8 mouse cellular contexts compared by ENCODE assay signal in the genomic region with DNA sequence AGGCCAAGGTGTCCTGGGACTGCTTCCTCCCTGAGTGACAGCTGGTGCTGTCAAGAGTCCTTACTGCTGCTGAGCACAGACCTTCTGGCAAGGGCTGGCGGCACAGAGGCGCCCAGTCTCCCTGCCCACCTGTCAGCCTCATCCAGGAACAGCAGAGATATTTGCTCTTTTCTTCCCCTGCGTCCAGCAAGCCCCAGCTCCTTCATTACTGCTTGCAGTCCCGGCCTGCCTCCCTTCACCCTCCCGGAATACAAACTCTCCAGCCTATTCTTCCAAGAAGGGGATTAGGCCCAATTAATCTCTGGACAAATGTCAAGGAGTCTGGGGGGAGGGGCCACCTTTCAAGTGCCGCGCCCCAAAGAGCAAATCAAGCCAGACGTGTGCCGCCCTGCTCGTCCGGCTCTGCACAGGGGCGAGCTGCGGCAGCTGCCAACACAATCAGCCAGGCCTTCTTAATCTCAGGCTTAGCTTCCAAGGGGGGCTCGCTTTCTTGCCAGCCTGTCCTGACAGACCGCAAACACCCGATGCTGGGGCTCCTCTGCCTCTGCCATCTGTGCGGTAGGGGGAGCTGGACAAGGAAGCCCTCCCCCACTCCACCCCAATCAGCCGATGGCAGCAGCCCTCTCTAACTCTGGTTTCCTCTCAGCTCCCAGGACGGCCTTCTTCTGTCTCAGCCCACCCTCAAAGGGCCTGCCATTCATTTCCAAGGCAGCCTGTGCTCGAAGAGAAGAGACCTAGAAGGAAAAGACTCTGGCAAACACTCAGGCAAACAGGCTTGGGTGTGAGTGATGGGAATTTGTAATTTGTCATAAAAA.
DNase-seq lines count a peak whose midpoint lies in the region; ATAC-seq lines count a peak whose summit lies in the region.

No protein-coding gene starts in this region.

- peaks cover 19% of the 10 kb centered on the region for H3K27me3 ChIP-seq in forebrain, embryonic 11.5 days (ENCODE audit: control insufficient read depth, insufficient read depth, low read length)

- 1% methylated on average over 20 of the region's 20 CpGs for WGBS in forebrain, embryonic 11.5 days

- no peak overlapping the region; the same call in 1 of the 2 replicates for H3K4me3 ChIP-seq in forebrain, embryonic 11.5 days (ENCODE audit: low read depth, low read length)

- H3K36me3 ChIP-seq in forebrain, embryonic 11.5 days (ENCODE audit: control insufficient read depth, insufficient read depth, low read length): no peaks in the 10 kb centered on the region

- ATAC-seq in forebrain, embryonic 11.5 days (replicated peaks; ENCODE audit: low FRiP score): peak; percentile 95
- peak; percentile 72 to 84 for ATAC-seq in hematopoietic stem cell, adult 5-6 weeks (replicated peaks in 1 of 2; ENCODE audit: insufficient read depth in 1 of 2, low FRiP score in 2 of 2, low TSS enrichment in 1 of 2, low read depth in 1 of 2, poor library complexity in 2 of 2, severe bottlenecking in 2 of 2)

- H3K9me3 ChIP-seq in forebrain, embryonic 11.5 days (ENCODE audit: control insufficient read depth, low read length): no peaks in the 10 kb centered on the region

- peak; percentile 60 to 86 for DNase-seq in adrenal gland, adult (ENCODE audit: inconsistent age in 2 of 2, low spot score in 1 of 2)
- peak; percentile 61 for DNase-seq in cerebellum, adult 11 months
- peak; percentile 92 for DNase-seq in forebrain, embryonic 11.5 days (ENCODE audit: low spot score)
- peak; percentile 40 to 45 for DNase-seq in layer of hippocampus, postnatal 36 days
- DNase-seq in lung, postnatal 25 days (ENCODE audit: low spot score): peak; percentile 19
- DNase-seq in retina, postnatal 7 days (ENCODE audit: low read depth, low spot score): peak; percentile 73
- DNase-seq in T-cell, adult 2 months (ENCODE audit: low spot score): no peak

- peak overlapping the region; percentile 36 for H3K4me2 ChIP-seq in forebrain, embryonic 11.5 days (ENCODE audit: low read depth, low read length, severe bottlenecking)

- peaks cover 9% of the 10 kb centered on the region for H3K4me1 ChIP-seq in forebrain, embryonic 11.5 days (replicated peaks; ENCODE audit: control insufficient read depth, insufficient read depth, low read length)

- H3K27ac ChIP-seq in forebrain, embryonic 11.5 days (ENCODE audit: low read depth, low read length): peak overlapping the region; percentile 79

- H3K9ac ChIP-seq in forebrain, embryonic 11.5 days (ENCODE audit: low read length): peak overlapping the region; percentile 9; the same call in 1 of the 2 replicates
